Mouse (Mus musculus) T-helper 1 cell (primary cell): ENCODE measurements around the gene Mup10.

Experiments
- in situ Hi-C: fragments of 300-600 bp; cut with MboI, MseI; formaldehyde crosslinking; loops from one replicate; pipeline ENCODE4 v1.15.1; 2025; ENCODE audit warnings: high pct_unique_total_duplicates

Gene Mup10

DNA sequence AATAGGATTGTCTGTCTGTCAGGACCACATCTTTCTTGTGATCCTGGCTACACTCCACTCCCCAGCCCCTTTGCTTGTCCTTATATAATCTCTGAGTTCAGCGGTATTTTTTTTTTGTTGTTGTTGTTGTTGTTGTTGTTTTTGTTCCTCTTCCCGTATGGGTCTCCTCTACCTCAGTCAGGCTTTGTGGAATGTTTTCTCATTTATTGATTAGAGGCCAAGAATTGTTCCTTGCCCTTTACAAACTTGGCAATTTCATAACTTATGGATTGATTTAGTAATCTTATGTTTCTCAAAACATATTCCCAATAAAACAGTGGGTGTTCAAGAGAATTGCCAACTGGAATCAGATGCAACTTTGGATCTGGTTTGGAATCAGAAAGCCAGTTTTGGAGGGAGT lies at the start of gene Mup10:
Mup10 (minus strand) TSS at position 101 of the 400 bp plus-strand sequence.
- in situ Hi-C loops: loop anchor here (10.0 kb wide), 1 partner anchor 287 kb away; no protein-coding TSS in a partner anchor
